Mouse (Mus musculus) left cerebral cortex, postnatal 25 days (tissue): ENCODE measurements at regions not wholly inside any gene's neighbourhood (a gene's known extent, or its start where the extent isn't known, plus 50 kb on each side); places are given as distances from the start of the nearest gene placed in this dataset.

Source experiments
- DNase-seq, 2 experiments: peaks; one replicate each; pipeline ENCODE4 v3.0.0; 2022; ENCODE audit warnings: low spot score in 2 of 2, mixed read lengths in 1 of 2
- intact Hi-C: fragments of 180-260 bp; cut with DNase I; formaldehyde crosslinking; loops from one replicate; pipeline ENCODE4 v1.15.1; 2025

DNA sequence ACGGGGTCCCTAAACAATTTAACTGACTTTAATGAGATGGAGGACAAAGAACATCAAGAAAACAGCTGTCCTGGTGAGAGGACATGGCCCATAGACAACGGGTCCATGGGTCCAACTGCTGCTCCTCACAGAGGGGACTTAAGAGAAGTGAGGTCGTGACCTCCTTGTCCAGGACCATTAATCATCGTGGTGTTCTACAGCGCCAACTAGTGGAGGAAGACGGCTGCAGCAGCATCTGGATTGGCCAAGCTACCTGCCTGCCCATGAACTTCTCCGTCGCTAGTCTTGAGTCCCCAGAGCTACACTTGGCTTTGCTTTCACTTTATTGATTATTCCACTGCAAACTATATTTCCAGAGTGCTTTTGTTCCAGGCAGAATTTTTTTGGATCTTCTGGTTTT is 86.6 kb upstream of the A230072I06Rik start:
- intact Hi-C loops = no loop called here
- DNase-seq = no peak

DNA sequence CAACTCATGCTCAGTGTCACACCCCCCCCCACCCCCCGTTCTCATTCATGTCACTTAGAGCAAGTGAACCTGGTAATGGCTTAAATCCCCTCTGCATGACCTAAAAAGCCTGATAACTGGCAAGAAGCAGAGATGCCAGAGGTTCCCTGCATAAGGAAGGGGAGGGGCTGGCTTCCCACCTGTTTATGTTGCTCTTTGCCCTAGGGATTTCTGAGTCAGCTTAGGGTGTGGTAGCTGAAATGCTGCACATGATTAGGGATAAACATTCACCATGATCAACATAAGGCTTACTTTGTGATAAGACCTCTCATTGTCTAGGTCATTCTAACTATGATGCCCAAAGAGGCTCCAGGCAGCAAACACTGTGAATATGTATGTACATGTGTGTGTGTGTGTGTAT is 72.7 kb upstream of the A230072I06Rik start:
- intact Hi-C loops = no loop called here
- no peak for DNase-seq

GRCm38 (mm10) chr8:12207412-12207811 is 71.2 kb upstream of the A230072I06Rik start:
- DNase-seq = no peak
- intact Hi-C loops = no loop called here

DNA sequence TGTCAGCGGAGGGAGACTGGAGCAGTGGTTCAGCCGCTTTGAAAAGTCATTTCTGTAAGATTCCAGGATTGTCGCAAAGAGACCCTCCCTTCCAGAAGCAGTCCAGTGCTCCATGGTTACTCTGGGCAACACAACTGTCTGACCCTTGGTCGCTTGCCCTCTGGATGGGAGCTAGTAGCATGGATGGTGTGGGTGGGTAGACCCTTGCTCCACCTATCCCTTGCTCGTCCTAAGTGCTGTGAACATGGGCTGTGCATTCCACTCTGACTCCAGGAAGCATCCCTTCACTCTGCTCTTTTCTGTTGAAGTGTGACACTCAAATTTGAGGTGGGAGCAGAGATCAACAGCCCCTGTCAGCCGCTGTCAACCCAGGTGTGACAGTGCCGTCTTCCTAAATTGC is 64.8 kb upstream of the A230072I06Rik start:
- intact Hi-C loops = no loop called here
- no peak for DNase-seq

DNA sequence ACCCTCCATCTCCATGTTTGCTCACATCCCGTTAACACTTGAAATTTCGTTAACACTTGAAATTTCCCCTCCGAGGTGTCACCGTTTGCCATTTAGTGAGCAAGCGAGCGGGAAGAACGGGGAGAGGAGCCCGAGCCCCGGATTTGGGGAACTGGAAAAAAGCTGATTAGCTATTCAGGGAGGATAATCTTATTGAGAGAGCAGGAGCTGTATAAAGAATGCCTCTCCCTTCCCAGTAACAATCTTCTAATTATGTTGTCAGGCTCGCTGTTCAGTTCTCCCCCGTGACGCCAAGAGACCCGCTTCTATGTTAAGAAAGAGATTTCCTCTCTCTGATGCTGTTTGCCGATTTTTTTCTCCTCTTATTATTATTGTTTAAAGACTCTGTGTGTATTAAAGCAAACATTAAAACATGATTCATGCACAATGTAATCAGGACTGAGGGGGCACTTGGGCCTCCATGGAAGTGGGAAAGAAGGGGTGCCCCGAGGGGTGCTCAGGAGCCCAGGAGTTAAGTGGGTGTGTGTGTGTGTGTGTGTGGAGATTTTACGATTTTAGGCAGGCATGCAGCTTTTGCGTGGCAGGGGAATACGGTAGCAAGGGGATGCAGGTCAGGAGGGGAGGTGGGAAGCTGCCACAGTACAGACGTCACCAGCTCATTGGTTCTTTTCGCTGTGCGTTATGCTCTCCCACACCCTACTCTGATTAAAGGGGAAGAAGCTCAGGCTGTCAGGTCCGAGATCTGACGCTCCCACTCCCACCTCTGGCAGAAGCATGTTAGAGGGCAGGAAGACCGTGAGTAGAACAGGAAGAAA is 64.2 kb upstream of the A230072I06Rik start:
- DNase-seq = peak in 1 of 2 experiments; percentile 4
- intact Hi-C loops = no loop called here

DNA sequence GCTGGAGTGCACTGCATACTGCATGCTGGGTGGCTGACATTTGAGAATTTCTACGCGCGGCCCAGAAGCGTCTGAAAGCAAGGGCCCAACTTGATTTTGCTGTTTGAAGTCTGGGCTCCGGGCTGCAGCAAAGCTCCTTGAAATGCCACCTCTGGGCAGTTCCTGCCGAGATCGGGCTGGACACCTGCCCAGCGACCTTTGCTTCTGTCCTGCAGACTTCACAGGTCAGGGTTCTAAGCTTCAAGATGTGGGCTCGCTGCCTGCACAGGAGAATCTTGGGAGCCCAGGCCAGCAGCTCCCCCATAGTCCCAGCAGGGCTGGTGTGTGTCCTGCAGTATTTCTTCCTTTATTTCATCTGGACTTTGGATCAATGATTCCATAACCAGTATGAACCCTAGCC is 57.1 kb upstream of the A230072I06Rik start:
- no peak for DNase-seq
- intact Hi-C loops = no loop called here

- intact Hi-C loops = no loop called here
- DNase-seq = no peak
These were observed 55.2 kb upstream of the A230072I06Rik start for GRCm38 (mm10) chr8:12223376-12223775.
